Mouse (Mus musculus) thymus, adult 2 months (tissue): ENCODE measurements around the gene Pglyrp1.

Experiments
- CTCF ChIP-seq: fragments of 200-500 bp; IDR thresholded peaks from 2 replicates; pipeline ENCODE4 v1.5.1; 2012; ENCODE audit warnings: mild to moderate bottlenecking, control low read depth, low read length, moderate library complexity, borderline replicate concordance; ENCODE audit not compliant: control insufficient read depth, poor library complexity, insufficient read depth; ENCODE audit errors: extremely low read depth
- POLR2A ChIP-seq: fragments of 200-500 bp; IDR thresholded peaks from 2 replicates; pipeline ENCODE4 v1.6.1; 2012; ENCODE audit warnings: mild to moderate bottlenecking, low read length, control low read depth, moderate library complexity; ENCODE audit not compliant: control insufficient read depth, poor library complexity, insufficient read depth; ENCODE audit errors: extremely low read depth

DNA sequence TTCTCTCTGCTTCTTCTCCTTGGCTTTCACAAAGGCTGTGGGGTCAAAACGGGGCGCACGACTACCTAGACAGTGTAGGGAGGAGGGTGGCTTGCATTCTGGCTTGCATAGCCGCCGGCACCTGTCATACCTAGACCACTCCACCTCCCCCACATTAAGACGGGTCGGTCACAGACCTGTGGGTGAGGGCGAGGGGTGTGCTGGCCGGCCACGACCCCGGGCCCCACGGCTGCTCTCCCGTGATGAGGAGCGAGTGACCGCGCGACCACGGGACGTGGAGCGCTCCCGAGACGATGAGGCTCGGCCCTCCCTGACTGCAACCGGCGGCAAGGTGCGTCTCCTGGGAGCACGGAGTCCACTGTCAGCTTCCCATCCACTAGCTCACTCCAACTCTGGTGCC lies 21.9 kb downstream of the Pglyrp1 start:
- TF ChIP-seq CTCF: no peak
- TF ChIP-seq POLR2A: no peak
